Mouse (Mus musculus) limb, embryonic 15.5 days (tissue): ENCODE data around the gene Itga8. TPM values are rescaled to one million over a fixed set of nuclear protein-coding genes. Genes with fewer than 3 reads are reported as not detected.

ENCODE experiments used
- ATAC-seq: fragments of 200-750 bp; cut with Nextera tagmentation; 2 replicates; pipeline ENCODE4 v1.8.0; 2017; ENCODE audit warnings: low read depth, moderate TSS enrichment; ENCODE audit not compliant: insufficient number of reproducible peaks, low FRiP score, low TSS enrichment
- H3K27ac ChIP-seq: fragments of 300-500 bp; sonication (generic); 2 replicates; pipeline ENCODE4 v1.5.1; 2015; ENCODE audit warnings: moderate library complexity, mild to moderate bottlenecking, inconsistent platforms
- H3K27me3 ChIP-seq: fragments of 300-500 bp; sonication (generic); 2 replicates; pipeline ENCODE4 v1.6.1; 2015; ENCODE audit warnings: inconsistent platforms
- H3K36me3 ChIP-seq: fragments of 300-500 bp; sonication (generic); 2 replicates; pipeline ENCODE4 v1.6.1; 2015; ENCODE audit warnings: inconsistent platforms
- H3K4me1 ChIP-seq: fragments of 300-500 bp; sonication (generic); 2 replicates; pipeline ENCODE4 v1.6.1; 2015; ENCODE audit warnings: inconsistent platforms
- H3K4me2 ChIP-seq: fragments of 300-500 bp; sonication (generic); 2 replicates; pipeline ENCODE4 v1.6.1; 2015; ENCODE audit warnings: mild to moderate bottlenecking, inconsistent platforms
- H3K4me3 ChIP-seq: fragments of 300-500 bp; sonication (generic); 2 replicates; pipeline ENCODE4 v1.5.1; 2015; ENCODE audit warnings: mild to moderate bottlenecking, inconsistent platforms
- H3K9ac ChIP-seq: fragments of 300-500 bp; sonication (generic); 2 replicates; pipeline ENCODE4 v1.6.1; 2015; ENCODE audit warnings: inconsistent platforms
- H3K9me3 ChIP-seq: fragments of 300-500 bp; sonication (generic); 2 replicates; pipeline ENCODE4 v1.6.1; 2016; ENCODE audit warnings: inconsistent platforms
- WGBS: fragments of 180-500 bp; shearing (Covaris S2); methylation state at CpG from one replicate; pipeline ENCODE4 v1.1.7; 2015; 5-methylcytosine and 5-hydroxymethylcytosine counted together
- polyA plus RNA-seq: library from polyadenylated mRNA; unstranded; fragments of >200 nt; fragmentation: Nextera tagmentation; extraction: Ambion mirVana; gene quantifications from 2 replicates; pipeline ENCODE4 v1.2.1, GENCODE M21; 2015

Itga8 gene
- polyA plus RNA-seq, 1 experiment from 2014 or later, result 13.0 TPM

- no peak overlapping the region for H3K4me3 ChIP-seq
- no peak overlapping the region for H3K4me2 ChIP-seq
- H3K9ac ChIP-seq, result no peak overlapping the region
- no peaks in the 10 kb centered on the region for H3K9me3 ChIP-seq
- H3K27me3 ChIP-seq, result no peaks in the 10 kb centered on the region
- no peak overlapping the region for H3K27ac ChIP-seq
- H3K4me1 ChIP-seq, result peaks cover 5% of the 10 kb centered on the region
- H3K36me3 ChIP-seq, result no peaks in the 10 kb centered on the region
- ATAC-seq, result no peak
- 67% methylated on average over 4 of the region's 4 CpGs for WGBS
These were observed 16.3 kb upstream of the Itga8 start for GRCm38 (mm10) chr2:12318036-12318435.

GRCm38 (mm10) chr2:12317343-12317742 is 15.6 kb upstream of the Itga8 start:
- no peak overlapping the region for H3K4me2 ChIP-seq
- WGBS, result 75% methylated on average over 5 of the region's 5 CpGs
- H3K27ac ChIP-seq, result no peak overlapping the region
- H3K27me3 ChIP-seq, result no peaks in the 10 kb centered on the region
- H3K4me1 ChIP-seq, result peaks cover 5% of the 10 kb centered on the region
- no peaks in the 10 kb centered on the region for H3K9me3 ChIP-seq
- no peak overlapping the region for H3K9ac ChIP-seq
- ATAC-seq, result peak; percentile 48; the same call in 1 of the 2 replicates
- H3K4me3 ChIP-seq, result no peak overlapping the region
- H3K36me3 ChIP-seq, result no peaks in the 10 kb centered on the region

DNA sequence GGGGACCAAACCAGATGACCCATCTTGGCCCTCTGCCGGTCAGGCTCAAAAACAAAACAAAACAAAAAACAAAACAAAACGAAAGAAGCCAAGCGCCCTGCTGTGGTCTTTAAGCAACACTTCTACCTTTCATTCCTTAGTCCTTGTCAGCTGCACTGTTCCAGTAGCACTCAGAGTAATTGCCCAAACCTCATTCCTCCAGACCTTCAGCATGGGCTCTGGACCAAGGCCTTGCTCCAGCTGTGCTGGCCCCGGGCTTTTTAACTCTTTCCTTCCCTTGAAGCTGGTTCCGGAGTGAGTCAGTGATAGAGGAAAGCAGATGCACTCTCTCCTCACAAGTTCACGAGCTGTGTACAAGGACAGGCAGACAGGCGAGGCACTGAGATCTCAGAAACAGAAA is 14.6 kb upstream of the Itga8 start:
- 23% methylated on average over 7 of the region's 7 CpGs for WGBS
- Histone ChIP-seq H3K4me3 (no peak overlapping the region), H3K27ac (no peak overlapping the region), H3K27me3 (no peaks in the 10 kb centered on the region), H3K4me2 (no peak overlapping the region), H3K9ac (no peak overlapping the region), H3K9me3 (no peaks in the 10 kb centered on the region), H3K4me1 (peaks cover 5% of the 10 kb centered on the region), H3K36me3 (no peaks in the 10 kb centered on the region)
- no peak for ATAC-seq

GRCm38 (mm10) chr2:12314028-12314427 is 12.3 kb upstream of the Itga8 start:
- no peak for ATAC-seq
- Histone ChIP-seq H3K9ac (no peak overlapping the region), H3K4me3 (no peak overlapping the region), H3K4me1 (peaks cover 5% of the 10 kb centered on the region), H3K27ac (no peak overlapping the region), H3K36me3 (no peaks in the 10 kb centered on the region), H3K4me2 (no peak overlapping the region), H3K27me3 (no peaks in the 10 kb centered on the region), H3K9me3 (no peaks in the 10 kb centered on the region)
- WGBS, result 83% methylated on average over 6 of the region's 6 CpGs

- peaks cover 8% of the 10 kb centered on the region; the same call in 1 of the 2 replicates for H3K4me1 ChIP-seq
- H3K9me3 ChIP-seq, result no peaks in the 10 kb centered on the region
- H3K27me3 ChIP-seq, result no peaks in the 10 kb centered on the region
- no peak overlapping the region for H3K9ac ChIP-seq
- no peaks in the 10 kb centered on the region for H3K36me3 ChIP-seq
- H3K4me2 ChIP-seq, result no peak overlapping the region
- no peak for ATAC-seq
- no peak overlapping the region for H3K4me3 ChIP-seq
- no peak overlapping the region for H3K27ac ChIP-seq
These were observed 6.7 kb upstream of the Itga8 start for GRCm38 (mm10) chr2:12308466-12308865.

GRCm38 (mm10) chr2:12307311-12307710 is 5.6 kb upstream of the Itga8 start:
- no peak overlapping the region for H3K4me2 ChIP-seq
- no peaks in the 10 kb centered on the region for H3K9me3 ChIP-seq
- no peaks in the 10 kb centered on the region for H3K27me3 ChIP-seq
- H3K4me1 ChIP-seq, result peaks cover 8% of the 10 kb centered on the region; the same call in 1 of the 2 replicates
- no peak overlapping the region for H3K9ac ChIP-seq
- no peak overlapping the region for H3K4me3 ChIP-seq
- H3K27ac ChIP-seq, result 0 out of 2 replicates have a peak overlapping the region, but pooled peaks have one; percentile 9
- ATAC-seq, result no peak
- H3K36me3 ChIP-seq, result no peaks in the 10 kb centered on the region

DNA sequence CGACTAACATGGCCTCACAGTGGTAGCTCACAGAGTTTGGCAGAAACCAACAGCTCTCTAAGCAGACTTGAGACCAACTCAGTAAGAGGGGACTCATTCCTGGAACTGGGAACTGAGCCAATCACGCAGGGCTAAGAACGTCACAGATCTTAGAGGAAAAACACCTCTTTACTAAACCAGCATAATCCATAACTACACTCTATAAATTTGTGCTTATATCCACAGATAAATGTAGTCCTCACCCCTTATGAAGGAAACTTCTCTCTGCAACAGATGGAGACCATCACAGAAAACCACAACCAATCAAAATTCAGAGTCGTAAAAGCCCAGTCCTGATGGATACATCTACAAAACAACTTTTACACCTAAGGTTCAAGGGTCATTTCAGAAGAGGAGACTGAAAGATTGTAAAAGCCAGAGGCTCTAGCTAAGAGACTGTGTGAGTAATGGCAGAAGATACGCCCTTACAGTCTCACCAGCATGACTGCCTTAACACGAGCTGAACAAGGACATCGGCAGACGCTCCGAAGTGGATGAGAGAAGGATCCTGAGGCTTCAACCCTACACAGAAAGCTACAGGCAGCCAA is 3.4 kb upstream of the Itga8 start:
- Histone ChIP-seq H3K36me3 (no peaks in the 10 kb centered on the region), H3K4me1 (peaks cover 12% of the 10 kb centered on the region; the same call in 1 of the 2 replicates), H3K9me3 (no peaks in the 10 kb centered on the region), H3K9ac (no peak overlapping the region), H3K27me3 (no peaks in the 10 kb centered on the region), H3K4me3 (no peak overlapping the region), H3K27ac (0 out of 2 replicates have a peak overlapping the region, but pooled peaks have one; percentile 11), H3K4me2 (no peak overlapping the region)
- WGBS, result 43% methylated on average over 9 of the region's 9 CpGs
- ATAC-seq, result peak; percentile 15; the same call in 1 of the 2 replicates

DNA sequence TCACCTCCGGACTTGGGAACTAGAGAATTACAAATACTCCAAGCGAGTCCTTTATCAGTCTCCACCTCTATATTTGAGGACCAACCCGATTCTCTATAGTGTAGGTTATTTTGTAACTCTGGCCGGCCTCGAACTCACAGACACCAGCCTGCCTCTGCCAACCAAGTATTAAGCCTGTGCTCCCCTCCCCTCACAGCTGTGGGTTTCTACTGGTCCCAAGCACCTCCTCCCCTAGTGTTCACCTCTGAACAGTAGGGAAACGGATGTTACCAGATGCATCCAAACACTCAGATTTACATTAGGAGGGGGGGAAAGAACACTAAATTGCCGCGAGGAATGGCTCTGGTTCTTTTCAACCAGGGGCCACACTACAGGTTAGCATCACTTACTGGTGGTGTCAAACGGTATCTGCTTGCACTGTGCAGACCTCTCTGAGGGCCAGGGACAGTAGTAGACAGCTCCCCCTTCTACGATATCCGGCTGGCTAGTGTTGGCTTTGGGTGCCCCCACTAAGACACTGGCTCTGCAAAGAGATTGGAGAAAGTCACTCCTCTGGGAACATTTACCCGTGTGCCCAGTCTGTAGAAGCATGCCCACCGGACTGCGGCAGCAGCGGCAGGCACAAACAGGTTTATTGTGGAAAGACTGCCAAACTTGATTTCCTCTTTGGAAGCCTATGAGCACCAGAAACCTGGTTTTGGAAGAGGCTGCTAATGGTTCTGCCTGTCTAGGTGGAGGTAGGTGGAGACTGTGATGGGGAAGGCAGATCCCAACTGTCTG is 1.1 kb downstream of the Itga8 start:
- no peaks in the 10 kb centered on the region for H3K27me3 ChIP-seq
- H3K9me3 ChIP-seq, result no peaks in the 10 kb centered on the region
- no peak overlapping the region for H3K27ac ChIP-seq
- no peak for ATAC-seq
- H3K4me3 ChIP-seq, result peak overlapping the region; percentile 71
- H3K4me2 ChIP-seq, result peak overlapping the region; percentile 89
- H3K9ac ChIP-seq, result no peak overlapping the region
- 50% methylated on average over 15 of the region's 15 CpGs for WGBS
- H3K36me3 ChIP-seq, result no peaks in the 10 kb centered on the region
- peaks cover 7% of the 10 kb centered on the region; the same call in 1 of the 2 replicates for H3K4me1 ChIP-seq

DNA sequence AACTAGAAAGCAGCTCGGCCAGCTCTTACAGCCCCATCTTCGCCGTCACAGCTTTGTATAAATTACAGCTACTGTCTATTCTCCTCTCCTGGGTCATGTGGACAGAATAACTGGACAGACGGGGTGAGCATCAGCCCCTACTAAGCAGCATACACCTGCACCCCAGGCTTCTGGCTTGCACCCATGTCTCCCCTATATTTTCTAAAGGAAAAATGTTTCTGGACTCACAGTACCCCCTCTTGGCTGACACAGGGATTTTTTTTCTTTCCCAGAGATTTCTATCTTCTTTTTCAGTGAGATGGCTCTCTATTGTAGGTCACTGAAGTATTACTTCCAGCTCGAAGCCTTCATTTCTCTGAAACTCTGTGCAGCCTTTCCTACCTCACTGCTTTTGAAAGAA is 4.4 kb downstream of the Itga8 start:
- ATAC-seq, result no peak
- H3K9me3 ChIP-seq, result no peaks in the 10 kb centered on the region
- H3K4me3 ChIP-seq, result no peak overlapping the region
- no peaks in the 10 kb centered on the region for H3K36me3 ChIP-seq
- peaks cover 21% of the 10 kb centered on the region for H3K4me1 ChIP-seq
- H3K27ac ChIP-seq, result no peak overlapping the region
- no peak overlapping the region for H3K4me2 ChIP-seq
- no peak overlapping the region for H3K9ac ChIP-seq
- no peaks in the 10 kb centered on the region for H3K27me3 ChIP-seq
- 85% methylated on average over 5 of the region's 5 CpGs for WGBS

GRCm38 (mm10) chr2:12295150-12295549 is 6.6 kb downstream of the Itga8 start:
- Histone ChIP-seq H3K27me3 (no peaks in the 10 kb centered on the region), H3K4me1 (peaks cover 17% of the 10 kb centered on the region), H3K9ac (no peak overlapping the region), H3K9me3 (no peaks in the 10 kb centered on the region), H3K27ac (no peak overlapping the region), H3K36me3 (no peaks in the 10 kb centered on the region), H3K4me3 (no peak overlapping the region), H3K4me2 (no peak overlapping the region)
- 73% methylated on average over 6 of the region's 6 CpGs for WGBS
- no peak for ATAC-seq

DNA sequence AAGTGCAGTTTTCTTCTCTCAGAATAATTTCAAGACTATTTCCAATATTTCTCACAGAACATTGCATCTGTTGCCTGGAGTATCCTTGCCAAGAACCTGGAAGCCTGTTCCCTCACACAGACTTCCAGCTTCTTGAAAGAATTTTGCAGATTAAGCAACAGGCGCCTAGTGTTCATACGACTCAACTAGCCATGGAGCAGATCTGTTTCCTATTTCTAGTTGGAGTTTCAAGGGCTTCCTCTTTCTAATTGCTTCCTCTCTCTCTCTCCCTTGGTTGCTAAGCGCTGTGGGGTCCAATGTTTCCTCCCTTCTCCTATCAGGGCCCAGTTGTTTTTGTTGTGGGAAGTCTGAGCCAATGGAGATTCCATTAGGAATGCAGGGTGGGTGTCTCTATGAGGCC is 7.7 kb downstream of the Itga8 start:
- H3K27ac ChIP-seq, result peak overlapping the region; percentile 17; the same call in 1 of the 2 replicates

DNA sequence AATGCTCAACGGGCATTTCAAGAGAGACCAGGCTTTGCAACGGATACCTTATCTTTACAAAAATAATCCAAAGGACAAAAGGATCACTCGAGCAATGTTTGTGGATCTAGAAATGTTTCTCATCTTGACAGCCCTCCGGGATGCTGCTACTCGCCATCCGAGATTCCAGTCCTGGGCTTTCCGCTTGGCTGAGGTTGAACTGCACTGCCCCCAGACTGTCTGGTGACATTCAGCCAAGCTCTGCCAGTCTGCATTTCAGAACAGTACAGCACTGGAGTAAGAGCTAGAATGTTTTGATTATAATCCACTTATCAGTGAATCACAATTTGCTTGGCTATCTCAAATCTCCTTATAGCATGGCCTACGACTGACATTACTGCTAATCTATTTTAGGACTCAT is 8.3 kb downstream of the Itga8 start:
- WGBS, result 78% methylated on average over 8 of the region's 8 CpGs
- no peak overlapping the region for H3K4me3 ChIP-seq
- no peaks in the 10 kb centered on the region for H3K27me3 ChIP-seq
- no peaks in the 10 kb centered on the region for H3K9me3 ChIP-seq
- no peaks in the 10 kb centered on the region for H3K36me3 ChIP-seq
- H3K27ac ChIP-seq, result peak overlapping the region; percentile 17; the same call in 1 of the 2 replicates
- H3K4me2 ChIP-seq, result no peak overlapping the region
- ATAC-seq, result no peak
- H3K4me1 ChIP-seq, result peaks cover 17% of the 10 kb centered on the region
- H3K9ac ChIP-seq, result no peak overlapping the region

More for the DNA sequence above, 7.7 kb downstream of the Itga8 start:
- no peak overlapping the region for H3K9ac ChIP-seq
- no peak overlapping the region for H3K4me2 ChIP-seq
- 38% methylated on average over 3 of the region's 3 CpGs for WGBS
- H3K4me3 ChIP-seq, result no peak overlapping the region
- H3K36me3 ChIP-seq, result no peaks in the 10 kb centered on the region
- ATAC-seq, result no peak
- no peaks in the 10 kb centered on the region for H3K27me3 ChIP-seq
- no peaks in the 10 kb centered on the region for H3K9me3 ChIP-seq
- peaks cover 17% of the 10 kb centered on the region for H3K4me1 ChIP-seq
